Mouse (Mus musculus): Measurements from ENCODE around the gene Olfr819.
"Not testable (repeated sequence)": the region's sequence is repeated elsewhere in the genome, so short reads cannot be mapped to it uniquely, and the experiment has no call there.

- TF ChIP-seq POLR2AphosphoS5 (IDR thresholded peaks at IDR 0.05; ENCODE audit: insufficient replicate concordance, low read depth, low read length); CTCF (IDR thresholded peaks at IDR 0.05; ENCODE audit: low read depth, low read length): not testable (repeated sequence)
Measured at GRCm38 (mm10) chr10:130005366-130005765, 38.3 kb upstream of the Olfr819 start.

Data from G1E (cell line).